8 mouse cellular contexts compared by ENCODE assay signal in the genomic region with DNA sequence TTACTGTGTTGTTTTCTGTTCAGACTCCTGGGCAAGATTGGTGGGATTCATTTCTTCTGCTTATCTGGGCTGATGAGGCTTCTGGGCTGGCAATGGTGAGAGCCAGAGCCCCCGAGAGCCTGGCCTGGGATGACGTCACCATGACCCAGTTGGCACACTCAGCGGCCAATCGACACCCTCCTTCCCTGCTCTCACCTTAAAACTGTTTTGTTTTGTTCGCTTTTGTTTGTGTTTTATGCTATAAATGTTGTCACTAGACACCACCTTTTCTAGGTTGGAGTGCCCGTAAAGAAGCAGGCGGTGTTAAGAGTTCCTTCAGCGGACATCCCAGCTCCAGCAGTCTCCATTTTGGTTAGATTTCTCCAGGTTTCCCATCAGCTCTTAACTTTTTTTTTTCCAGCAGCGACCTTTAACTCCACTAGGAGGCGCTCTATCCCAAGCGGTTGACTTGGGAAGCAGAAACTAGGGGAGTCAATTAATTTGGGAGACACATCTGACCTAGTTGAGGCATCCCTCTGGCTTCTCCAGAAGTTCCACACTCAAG. TPM values are rescaled to one million over a fixed set of nuclear protein-coding genes. Genes with fewer than 3 reads are reported as not detected.
DNase-seq lines count a peak whose midpoint lies in the region; ATAC-seq and TF ChIP-seq lines count a peak whose summit lies in the region.
"Had no signal": no experiment of that assay in that cellular context is flagged by ENCODE, and none has a peak within 500 bp of the region (broad histone marks: within the 10 kb centered on the region; RNA-seq: fewer than 3 reads in every experiment).

No protein-coding gene starts in this region.

- no peak overlapping the region for H3K9ac ChIP-seq in ES-E14 (ENCODE audit: insufficient read depth, low read depth, low read length, poor library complexity, severe bottlenecking)
- no peak overlapping the region for H3K9ac ChIP-seq in embryonic facial prominence, embryonic 15.5 days
- no peak overlapping the region for H3K9ac ChIP-seq in heart, postnatal 0 days (replicated peaks; ENCODE audit: low read depth, low read length)

- 0 out of 4 replicates have a peak, but pooled peaks cover 0 to 3% of the 10 kb centered on the region in 2 experiments for H3K4me1 ChIP-seq in ES-E14 (ENCODE audit: control insufficient read depth in 2 of 2, insufficient read depth in 2 of 2, low read length in 2 of 2, poor library complexity in 1 of 2)
- H3K4me1 ChIP-seq in embryonic facial prominence, embryonic 15.5 days: peaks cover 6% of the 10 kb centered on the region; the same call in 1 of the 2 replicates
- H3K4me1 ChIP-seq in heart, postnatal 0 days (ENCODE audit: control insufficient read depth, insufficient read depth): peaks cover 4% of the 10 kb centered on the region; the same call in 1 of the 2 replicates

- no peak overlapping the region for H3K27ac ChIP-seq in ES-E14 (ENCODE audit: insufficient read depth, low read depth, low read length, poor library complexity, severe bottlenecking)
- H3K27ac ChIP-seq in embryonic facial prominence, embryonic 15.5 days (replicated peaks): no peak overlapping the region
- H3K27ac ChIP-seq in heart, postnatal 0 days (ENCODE audit: low read depth): peak overlapping the region; percentile 46

- in situ Hi-C loops in ES-E14 (cut with MboI; ENCODE audit: low sequenced_read_pairs in 2 of 2, unreplicated experiment in 2 of 2): no loop called here

- no peak for ATAC-seq in embryonic facial prominence, embryonic 15.5 days (ENCODE audit: insufficient number of reproducible peaks, low FRiP score, low TSS enrichment, low read depth)
- no peak for ATAC-seq in heart, postnatal 0 days (ENCODE audit: insufficient read depth, low read depth)

- H3K27me3 ChIP-seq in embryonic facial prominence, embryonic 15.5 days: no peaks in the 10 kb centered on the region
- no peaks in the 10 kb centered on the region for H3K27me3 ChIP-seq in heart, postnatal 0 days (ENCODE audit: control insufficient read depth, insufficient read depth, low read length)

- 10% methylated on average over 11 of the region's 11 CpGs for WGBS in embryonic facial prominence, embryonic 15.5 days
- WGBS in heart, postnatal 0 days: 9% methylated on average over 11 of the region's 11 CpGs

- peak overlapping the region; percentile 45 for H3K4me2 ChIP-seq in embryonic facial prominence, embryonic 15.5 days (replicated peaks)
- H3K4me2 ChIP-seq in heart, postnatal 0 days (ENCODE audit: low read depth, low read length): peak overlapping the region; percentile 54

- H3K36me3 ChIP-seq in ES-E14 (ENCODE audit: control insufficient read depth, insufficient read depth, low read length, poor library complexity, severe bottlenecking): no peaks in the 10 kb centered on the region
- no peaks in the 10 kb centered on the region for H3K36me3 ChIP-seq in embryonic facial prominence, embryonic 15.5 days
- H3K36me3 ChIP-seq in heart, postnatal 0 days (replicated peaks; ENCODE audit: control insufficient read depth, insufficient read depth, low read length): no peaks in the 10 kb centered on the region

- H3K9me3 ChIP-seq in ES-E14 (ENCODE audit: control insufficient read depth, insufficient read depth, low read depth, low read length): no peaks in the 10 kb centered on the region
- H3K9me3 ChIP-seq in embryonic facial prominence, embryonic 15.5 days (replicated peaks): no peaks in the 10 kb centered on the region
- no peaks in the 10 kb centered on the region for H3K9me3 ChIP-seq in heart, postnatal 0 days (replicated peaks; ENCODE audit: control insufficient read depth, low read length)

- peak overlapping the region in 1 of 2 experiments; percentile 48; a peak in 2 of 4 replicates for H3K4me3 ChIP-seq in ES-E14 (ENCODE audit: insufficient read depth in 1 of 2, low read depth in 1 of 2, low read length in 2 of 2, poor library complexity in 1 of 2, severe bottlenecking in 1 of 2)
- H3K4me3 ChIP-seq in embryonic facial prominence, embryonic 15.5 days (replicated peaks): peak overlapping the region; percentile 32
- peak overlapping the region; percentile 27 for H3K4me3 ChIP-seq in heart, postnatal 0 days (ENCODE audit: low read depth, low read length)

- DNase-seq in ES-E14 (ENCODE audit: low read depth, low spot score): peak; percentile 78
- DNase-seq in adrenal gland, postnatal 10 days: peak; percentile 68
- DNase-seq in heart, postnatal 0 days (ENCODE audit: low spot score): peak; percentile 76
- DNase-seq in kidney, postnatal 25 days: peak; percentile 55 to 67
- DNase-seq in lung, postnatal 14 days: peak; percentile 50
- peak; percentile 55 for DNase-seq in right cerebral cortex, postnatal 25 days

- no peak for TF ChIP-seq EP300 in heart, postnatal 0 days (IDR thresholded peaks at IDR 0.05; ENCODE audit: low read depth)

- TF ChIP-seq CTCF in heart, postnatal 0 days (IDR thresholded peaks at IDR 0.05; ENCODE audit: low read depth): peak; percentile 81

TF ChIP-seq in ES-E14, 5 proteins besides CTCF, POLR2A, EP300 and RAD21:
- peak; percentile 73 for TF ChIP-seq ZC3H11A (IDR thresholded peaks at IDR 0.05; ENCODE audit: borderline replicate concordance, low read depth, low read length)
- TF ChIP-seq ZNF384 (IDR thresholded peaks at IDR 0.05; ENCODE audit: low read depth, low read length): peak; percentile 96
- TF ChIP-seq HCFC1 (IDR thresholded peaks at IDR 0.05; ENCODE audit: borderline replicate concordance, insufficient read depth, low read length): no peak

RNA-seq across cellular contexts. Expression of gene Shf, which starts 11.9 kb away (rescaled TPM):
- 9.2 and 16.6 TPM in 2 replicates for total RNA-seq in ES-E14 (2012; rRNA removed)
- total RNA-seq in adrenal gland, postnatal 10 days (2021): 10 to 100 TPM; 16.7 to 23.7 TPM
- polyA plus RNA-seq in embryonic facial prominence, embryonic 15.5 days (2015; fragmentation: Nextera tagmentation; extraction: Ambion mirVana): 4.5 and 5.0 TPM in 2 replicates
- 9.1 and 27.0 TPM in 2 replicates for total RNA-seq in heart, postnatal 0 days (2014; rRNA removed; ENCODE audit: low replicate concordance)
- 1.1 and 1.3 TPM in 2 replicates for polyA plus RNA-seq in heart, postnatal 0 days (2015; fragmentation: Nextera tagmentation; extraction: Ambion mirVana)

RNA-seq across cellular contexts. Expression of gene Slc28a2, which starts 45.4 kb away (rescaled TPM):
- 0.16 and 0.36 TPM in 2 replicates for total RNA-seq in ES-E14 (2012; rRNA removed)
- 10 to 100 TPM; 10.8 to 16.3 TPM for total RNA-seq in adrenal gland, postnatal 10 days (2021)
- 0.31 and 1.5 TPM in 2 replicates for polyA plus RNA-seq in embryonic facial prominence, embryonic 15.5 days (2015; fragmentation: Nextera tagmentation; extraction: Ambion mirVana)
- 5.4 and 5.8 TPM in 2 replicates for total RNA-seq in heart, postnatal 0 days (2014; rRNA removed; ENCODE audit: low replicate concordance)
- 6.7 and 7.6 TPM in 2 replicates for polyA plus RNA-seq in heart, postnatal 0 days (2015; fragmentation: Nextera tagmentation; extraction: Ambion mirVana)
- total RNA-seq: layer of hippocampus, postnatal 36 days had no signal
